Mouse (Mus musculus) intestine, embryonic 15.5 days (tissue): ENCODE measurements around the gene Galnt15. TPM values are rescaled to one million over a fixed set of nuclear protein-coding genes. Genes with fewer than 3 reads are reported as not detected.

ENCODE experiments used
- ATAC-seq: fragments of 200-750 bp; cut with Nextera tagmentation; 2 replicates; pipeline ENCODE4 v1.8.0; 2017; ENCODE audit warnings: moderate TSS enrichment, moderate library complexity
- H3K27ac ChIP-seq: fragments of 300-500 bp; sonication (generic); 2 replicates; pipeline ENCODE4 v1.5.1; 2015; ENCODE audit warnings: mild to moderate bottlenecking, inconsistent platforms
- H3K27me3 ChIP-seq: fragments of 300-500 bp; sonication (generic); replicated peaks from 2 replicates; pipeline ENCODE4 v1.6.1; 2015; ENCODE audit warnings: inconsistent platforms
- H3K36me3 ChIP-seq: fragments of 300-500 bp; sonication (generic); 2 replicates; pipeline ENCODE4 v1.6.1; 2015; ENCODE audit warnings: inconsistent platforms
- H3K4me1 ChIP-seq: fragments of 300-500 bp; sonication (generic); replicated peaks from 2 replicates; pipeline ENCODE4 v1.6.1; 2015; ENCODE audit warnings: inconsistent platforms
- H3K4me2 ChIP-seq: fragments of 300-500 bp; sonication (generic); replicated peaks from 2 replicates; pipeline ENCODE4 v1.6.1; 2015; ENCODE audit warnings: mild to moderate bottlenecking, inconsistent platforms
- H3K4me3 ChIP-seq: fragments of 300-500 bp; sonication (generic); replicated peaks from 2 replicates; pipeline ENCODE4 v1.5.1; 2015; ENCODE audit warnings: inconsistent platforms
- H3K9ac ChIP-seq: fragments of 300-500 bp; sonication (generic); 2 replicates; pipeline ENCODE4 v1.6.1; 2015; ENCODE audit warnings: inconsistent platforms
- H3K9me3 ChIP-seq: fragments of 300-500 bp; sonication (generic); 2 replicates; pipeline ENCODE4 v1.6.1; 2016; ENCODE audit warnings: inconsistent platforms
- WGBS: fragments of 180-500 bp; shearing (Covaris S2); methylation state at CpG from one replicate; pipeline ENCODE4 v1.1.7; 2015; 5-methylcytosine and 5-hydroxymethylcytosine counted together
- polyA plus RNA-seq: library from polyadenylated mRNA; unstranded; fragments of >200 nt; fragmentation: Nextera tagmentation; extraction: Ambion mirVana; gene quantifications from 2 replicates; pipeline ENCODE4 v1.2.1, GENCODE M21; 2015

The Galnt15 gene
- polyA plus RNA-seq, 1 experiment from 2014 or later: 0.05 TPM

GRCm38 (mm10) chr14:32096740-32097139, 68.0 kb downstream of the Galnt15 start:
- no peaks in the 10 kb centered on the region for H3K9me3 ChIP-seq
- peaks cover 34% of the 10 kb centered on the region for H3K36me3 ChIP-seq
- H3K4me1 ChIP-seq: no peaks in the 10 kb centered on the region
- no peak overlapping the region for H3K4me2 ChIP-seq
- no peaks in the 10 kb centered on the region for H3K27me3 ChIP-seq
- WGBS: 83% methylated on average over 5 of the region's 5 CpGs
- no peak overlapping the region for H3K27ac ChIP-seq
- no peak overlapping the region for H3K4me3 ChIP-seq
- no peak overlapping the region for H3K9ac ChIP-seq
- ATAC-seq: no peak

GRCm38 (mm10) chr14:32097691-32098090, 68.9 kb downstream of the Galnt15 start:
- Histone ChIP-seq H3K4me1 (no peaks in the 10 kb centered on the region), H3K9me3 (no peaks in the 10 kb centered on the region), H3K9ac (no peak overlapping the region), H3K4me2 (no peak overlapping the region), H3K4me3 (no peak overlapping the region), H3K27ac (no peak overlapping the region), H3K36me3 (peaks cover 34% of the 10 kb centered on the region), H3K27me3 (no peaks in the 10 kb centered on the region)
- no peak for ATAC-seq
- 94% methylated on average over 7 of the region's 7 CpGs for WGBS

- no peak for ATAC-seq
- Histone ChIP-seq H3K9me3 (no peaks in the 10 kb centered on the region), H3K4me1 (no peaks in the 10 kb centered on the region), H3K9ac (no peak overlapping the region), H3K4me2 (no peak overlapping the region), H3K27me3 (no peaks in the 10 kb centered on the region), H3K36me3 (peaks cover 33% of the 10 kb centered on the region), H3K4me3 (no peak overlapping the region), H3K27ac (no peak overlapping the region)
- 96% methylated on average over 3 of the region's 3 CpGs for WGBS
Measured at GRCm38 (mm10) chr14:32098951-32099350, 70.2 kb downstream of the Galnt15 start.

GRCm38 (mm10) chr14:32103556-32103955, 74.8 kb downstream of the Galnt15 start:
- 82% methylated on average over 4 of the region's 4 CpGs for WGBS
- no peak overlapping the region for H3K9ac ChIP-seq
- H3K27me3 ChIP-seq: no peaks in the 10 kb centered on the region
- no peak overlapping the region for H3K4me3 ChIP-seq
- peaks cover 18% of the 10 kb centered on the region for H3K36me3 ChIP-seq
- no peaks in the 10 kb centered on the region for H3K4me1 ChIP-seq
- H3K9me3 ChIP-seq: no peaks in the 10 kb centered on the region
- H3K27ac ChIP-seq: no peak overlapping the region
- no peak overlapping the region for H3K4me2 ChIP-seq
- no peak for ATAC-seq

- no peak overlapping the region for H3K9ac ChIP-seq
- no peaks in the 10 kb centered on the region for H3K4me1 ChIP-seq
- 0 out of 2 replicates have a peak, but pooled peaks cover 4% of the 10 kb centered on the region for H3K36me3 ChIP-seq
- 57% methylated on average over 7 of the region's 7 CpGs for WGBS
- H3K27ac ChIP-seq: no peak overlapping the region
- no peaks in the 10 kb centered on the region for H3K27me3 ChIP-seq
- no peaks in the 10 kb centered on the region for H3K9me3 ChIP-seq
- no peak overlapping the region for H3K4me3 ChIP-seq
- ATAC-seq: no peak
- no peak overlapping the region for H3K4me2 ChIP-seq
Measured at GRCm38 (mm10) chr14:32105663-32106062, 76.9 kb downstream of the Galnt15 start.

GRCm38 (mm10) chr14:32106911-32107310, 78.1 kb downstream of the Galnt15 start:
- ATAC-seq: no peak
- WGBS: 85% methylated on average over 4 of the region's 4 CpGs
- Histone ChIP-seq H3K27me3 (no peaks in the 10 kb centered on the region), H3K4me3 (no peak overlapping the region), H3K4me2 (no peak overlapping the region), H3K9me3 (no peaks in the 10 kb centered on the region), H3K27ac (no peak overlapping the region), H3K4me1 (no peaks in the 10 kb centered on the region), H3K9ac (no peak overlapping the region), H3K36me3 (0 out of 2 replicates have a peak, but pooled peaks cover 4% of the 10 kb centered on the region)

Other genes starting within 250 kb of the Galnt15 start
- 6.7 and 7.4 TPM in 2 replicates for gene Ankrd28, start 198.3 kb upstream of the Galnt15 start, polyA plus RNA-seq
- 34.8 and 39.1 TPM in 2 replicates for gene Oxnad1, start 56.4 kb downstream of the Galnt15 start, polyA plus RNA-seq
- gene Dph3, start 56.7 kb downstream of the Galnt15 start, polyA plus RNA-seq: 105 and 108 TPM in 2 replicates
- gene Msmb, start 113.0 kb downstream of the Galnt15 start, polyA plus RNA-seq: not detected in 2 replicates
- gene Ncoa4, start 130.9 kb downstream of the Galnt15 start, polyA plus RNA-seq: 164 and 166 TPM in 2 replicates
- gene Timm23, start 172.9 kb downstream of the Galnt15 start, polyA plus RNA-seq: 335 and 338 TPM in 2 replicates
- gene Parg, start 173.0 kb downstream of the Galnt15 start, polyA plus RNA-seq: 35.9 and 37.0 TPM in 2 replicates